Mouse (Mus musculus) kidney, postnatal 0 days (tissue): ENCODE measurements around the gene Ormdl3. TPM values are rescaled to one million over a fixed set of nuclear protein-coding genes. Genes with fewer than 3 reads are reported as not detected.

Experiments used
- ATAC-seq: fragments of 200-750 bp; cut with Nextera tagmentation; replicated peaks from 2 replicates; pipeline ENCODE4 v1.8.0; 2017; ENCODE audit warnings: low read depth, moderate number of reproducible peaks, moderate TSS enrichment, moderate library complexity; ENCODE audit not compliant: low FRiP score
- DNase-seq: peaks from one replicate; pipeline ENCODE4 v3.0.0-alpha.2; 2016; ENCODE audit warnings: low spot score
- H3K27ac ChIP-seq: fragments of 300-500 bp; sonication (generic); 2 replicates; pipeline ENCODE4 v1.5.1; 2014; ENCODE audit warnings: mild to moderate bottlenecking
- H3K27me3 ChIP-seq: fragments of 300-500 bp; sonication (generic); 2 replicates; pipeline ENCODE4 v1.6.1; 2014; ENCODE audit warnings: low read length, mixed read lengths; ENCODE audit not compliant: insufficient read depth
- H3K36me3 ChIP-seq: fragments of 300-500 bp; sonication (generic); 2 replicates; pipeline ENCODE4 v1.6.1; 2014; ENCODE audit warnings: low read length, mixed read lengths; ENCODE audit not compliant: insufficient read depth
- H3K4me1 ChIP-seq: fragments of 300-500 bp; sonication (generic); replicated peaks from 2 replicates; pipeline ENCODE4 v1.6.1; 2014; ENCODE audit warnings: antibody characterized with exemption, low read length, mixed read lengths; ENCODE audit not compliant: insufficient read depth
- H3K4me2 ChIP-seq: fragments of 300-500 bp; sonication (generic); 2 replicates; pipeline ENCODE4 v1.6.1; 2014; ENCODE audit warnings: mild to moderate bottlenecking, low read length, moderate library complexity, mixed read lengths
- H3K4me3 ChIP-seq: fragments of 300-500 bp; sonication (generic); replicated peaks from 2 replicates; pipeline ENCODE4 v1.5.1; 2014; ENCODE audit warnings: low read depth, low read length
- H3K9ac ChIP-seq: fragments of 300-500 bp; sonication (generic); 2 replicates; pipeline ENCODE4 v1.6.1; 2014; ENCODE audit warnings: low read depth, low read length
- H3K9me3 ChIP-seq: fragments of 300-500 bp; sonication (generic); replicated peaks from 2 replicates; pipeline ENCODE4 v1.6.1; 2016; ENCODE audit warnings: low read length, inconsistent platforms, mixed read lengths
- CTCF ChIP-seq: IDR thresholded peaks from 2 replicates; pipeline ENCODE4 v1.5.1; 2016; ENCODE audit warnings: antibody characterized with exemption, low read depth, mild to moderate bottlenecking, moderate library complexity
- WGBS: fragments of 180-500 bp; shearing (Covaris S2); extraction: QIAGEN DNeasy Blood & Tissue Kit; methylation state at CpG from one replicate; pipeline ENCODE4 v1.1.7; 2014; 5-methylcytosine and 5-hydroxymethylcytosine counted together
- polyA plus RNA-seq: library from polyadenylated mRNA; unstranded; fragments of >200 nt; fragmentation: Nextera tagmentation; extraction: Ambion mirVana; gene quantifications from 2 replicates; pipeline ENCODE4 v1.2.1, GENCODE M21; 2015

Ormdl3 gene
- polyA plus RNA-seq, 1 experiment from 2014 or later: 50.1 TPM

GRCm38 (mm10) chr11:98549363-98549762, 37.8 kb downstream of the Ormdl3 start:
- peak; percentile 32; the same call in 1 of the 2 replicates for TF ChIP-seq CTCF
- peaks cover 17% of the 10 kb centered on the region; the same call in 1 of the 2 replicates for H3K27me3 ChIP-seq
- no peak overlapping the region for H3K4me3 ChIP-seq
- H3K9ac ChIP-seq: no peak overlapping the region
- no peak overlapping the region for H3K27ac ChIP-seq
- DNase-seq (no peak), ATAC-seq (no peak)
- no peak overlapping the region for H3K4me2 ChIP-seq
- H3K36me3 ChIP-seq: no peaks in the 10 kb centered on the region
- peaks cover 11% of the 10 kb centered on the region; the same call in 1 of the 2 replicates for H3K4me1 ChIP-seq
- 71% methylated on average over 4 of the region's 4 CpGs for WGBS
- H3K9me3 ChIP-seq: no peaks in the 10 kb centered on the region

GRCm38 (mm10) chr11:98547308-98547693, 39.9 kb downstream of the Ormdl3 start:
- H3K4me1 ChIP-seq: peaks cover 11% of the 10 kb centered on the region; the same call in 1 of the 2 replicates
- H3K27me3 ChIP-seq: peaks cover 28% of the 10 kb centered on the region; the same call in 1 of the 2 replicates
- no peak overlapping the region for H3K4me3 ChIP-seq
- H3K9me3 ChIP-seq: no peaks in the 10 kb centered on the region
- ATAC-seq (no peak), DNase-seq (no peak)
- H3K4me2 ChIP-seq: no peak overlapping the region
- WGBS: 61% methylated on average over 3 of the region's 3 CpGs
- H3K36me3 ChIP-seq: no peaks in the 10 kb centered on the region
- no peak overlapping the region for H3K27ac ChIP-seq
- TF ChIP-seq CTCF: no peak
- H3K9ac ChIP-seq: no peak overlapping the region

- peaks cover 10% of the 10 kb centered on the region; the same call in 1 of the 2 replicates for H3K4me1 ChIP-seq
- H3K27me3 ChIP-seq: peaks cover 29% of the 10 kb centered on the region; the same call in 1 of the 2 replicates
- H3K4me2 ChIP-seq: no peak overlapping the region
- no peak overlapping the region for H3K4me3 ChIP-seq
- H3K36me3 ChIP-seq: no peaks in the 10 kb centered on the region
- DNase-seq: no peak
- H3K9me3 ChIP-seq: no peaks in the 10 kb centered on the region
- ATAC-seq: no peak
- 48% methylated on average over 12 of the region's 12 CpGs for WGBS
- H3K9ac ChIP-seq: no peak overlapping the region
- H3K27ac ChIP-seq: no peak overlapping the region
- TF ChIP-seq CTCF: no peak
These were observed 40.5 kb downstream of the Ormdl3 start for GRCm38 (mm10) chr11:98546529-98547307.

- H3K9me3 ChIP-seq: no peaks in the 10 kb centered on the region
- peaks cover 31% of the 10 kb centered on the region; the same call in 1 of the 2 replicates for H3K27me3 ChIP-seq
- DNase-seq (peak; percentile 39), ATAC-seq (no peak)
- H3K27ac ChIP-seq: no peak within 1 kb of the TSS
- peak within 1 kb of the TSS; percentile 42 for H3K4me3 ChIP-seq
- WGBS: 1% methylated on average over 58 of the region's 58 CpGs
- H3K36me3 ChIP-seq: no peaks in the 10 kb centered on the region
- no peak for TF ChIP-seq CTCF
- H3K9ac ChIP-seq: peak within 1 kb of the TSS; percentile 50
- peak within 1 kb of the TSS; percentile 79 for H3K4me2 ChIP-seq
- peaks cover 5% of the 10 kb centered on the region; the same call in 1 of the 2 replicates for H3K4me1 ChIP-seq
These were observed 41.4 kb downstream of the Ormdl3 start, which contains the start of gene Ikzf3 for GRCm38 (mm10) chr11:98545711-98546231. Gene Ikzf3, minus strand, starts transcription at chr11:98546031.

GRCm38 (mm10) chr11:98544890-98545677, 42.1 kb downstream of the Ormdl3 start:
- DNase-seq: no peak
- peak overlapping the region; percentile 50; the same call in 1 of the 2 replicates for H3K9ac ChIP-seq

GRCm38 (mm10) chr11:98543414-98543813, 43.8 kb downstream of the Ormdl3 start:
- Histone ChIP-seq H3K27me3 (peaks cover 28% of the 10 kb centered on the region; the same call in 1 of the 2 replicates), H3K4me3 (no peak overlapping the region), H3K4me1 (0 out of 2 replicates have a peak, but pooled peaks cover 5% of the 10 kb centered on the region), H3K27ac (no peak overlapping the region), H3K4me2 (no peak overlapping the region), H3K9ac (no peak overlapping the region), H3K9me3 (no peaks in the 10 kb centered on the region), H3K36me3 (no peaks in the 10 kb centered on the region)
- 84% methylated on average over 1 of the region's 1 CpGs for WGBS
- no peak for DNase-seq
- TF ChIP-seq CTCF: no peak
- ATAC-seq: no peak

More at GRCm38 (mm10) chr11:98544890-98545677, 42.1 kb downstream of the Ormdl3 start:
- Histone ChIP-seq H3K9me3 (no peaks in the 10 kb centered on the region), H3K4me2 (peak overlapping the region; percentile 79), H3K4me3 (peak overlapping the region; percentile 42), H3K4me1 (0 out of 2 replicates have a peak, but pooled peaks cover 5% of the 10 kb centered on the region), H3K27ac (no peak overlapping the region), H3K36me3 (no peaks in the 10 kb centered on the region), H3K27me3 (peaks cover 31% of the 10 kb centered on the region; the same call in 1 of the 2 replicates)
- 4% methylated on average over 16 of the region's 16 CpGs for WGBS
- ATAC-seq: no peak
- no peak for TF ChIP-seq CTCF
